Comparison of ENCODE assay signal across 15 mouse cellular contexts in the genomic region with DNA sequence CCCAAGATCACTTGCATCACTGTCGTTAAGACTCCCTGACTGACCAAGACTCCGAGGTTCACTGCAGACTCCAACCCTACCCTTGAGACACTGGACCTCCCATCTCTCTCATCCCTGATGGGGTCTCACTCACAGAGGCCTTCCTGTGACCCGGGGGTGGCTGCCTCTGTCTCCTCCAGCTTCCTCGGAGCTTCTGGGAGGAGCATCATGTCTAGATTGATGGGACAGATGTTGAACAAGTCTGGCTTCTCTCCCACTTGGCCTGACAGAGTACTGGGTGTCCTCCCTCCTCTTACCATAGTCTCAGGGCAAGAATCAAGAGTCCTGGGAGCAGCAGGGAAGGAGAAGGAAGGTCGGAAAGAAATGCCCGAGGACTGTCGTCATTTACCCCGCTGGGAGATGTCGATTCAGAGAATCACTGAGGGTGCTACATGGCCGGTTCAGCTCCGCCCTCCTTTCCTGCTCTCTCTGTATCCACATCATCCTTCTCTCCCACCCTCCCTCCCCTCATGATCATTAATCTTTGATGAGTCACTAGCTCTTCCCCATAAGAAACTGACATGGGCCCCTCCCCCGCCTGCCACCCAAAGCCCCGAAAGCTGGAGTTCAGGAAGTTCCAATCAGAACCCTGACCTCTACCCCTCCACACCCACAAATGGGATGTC. TPM values are rescaled to one million over a fixed set of nuclear protein-coding genes. Genes with fewer than 3 reads are reported as not detected.
A peak's percentile ranks its signal among the peaks of the same experiment; 100 is the strongest.
DNase-seq lines count a peak whose midpoint lies in the region; ATAC-seq and TF ChIP-seq lines count a peak whose summit lies in the region.
"Had no signal": no experiment of that assay in that cellular context is flagged by ENCODE, and none has a peak within 500 bp of the region (broad histone marks: within the 10 kb centered on the region; RNA-seq: fewer than 3 reads in every experiment).

No protein-coding gene starts in this region.

- ATAC-seq in lung, embryonic 14.5 days (ENCODE audit: insufficient read depth): peak; percentile 32; the same call in 1 of the 2 replicates
- ATAC-seq: liver, postnatal 0 days had no signal

- DNase-seq in gastrocnemius, adult 2 months: no peak
- no peak for DNase-seq in gastrocnemius, postnatal 36 days
- DNase-seq in lung, embryonic 14.5 days: peak; percentile 67
- no peak for DNase-seq in lung, adult 2 months
- DNase-seq in limb, embryonic 10.5 days (ENCODE audit: low spot score): no peak
- DNase-seq in adipocyte (ENCODE audit: low spot score): no peak
- DNase-seq in layer of hippocampus, adult 9-11 months: no peak
- DNase-seq: cerebellum, postnatal 14 days; liver, postnatal 0 days; right cerebral cortex, postnatal 25 days had no signal

- WGBS in lung, embryonic 14.5 days: 31% methylated on average over 13 of the region's 13 CpGs
- 43% methylated on average over 13 of the region's 13 CpGs for WGBS in lung, adult 2 months
- WGBS in limb, embryonic 10.5 days: 35% methylated on average over 13 of the region's 13 CpGs

- no peak for TF ChIP-seq CTCF in gastrocnemius, adult 2 months (IDR thresholded peaks at IDR 0.05)
- TF ChIP-seq CTCF in lung, embryonic 14.5 days (IDR thresholded peaks at IDR 0.05; ENCODE audit: low read depth): no peak
- no peak for TF ChIP-seq CTCF in lung, adult 2 months (IDR thresholded peaks at IDR 0.05; ENCODE audit: insufficient read depth, low read length)

- no peaks in the 10 kb centered on the region for H3K36me3 ChIP-seq in lung, embryonic 14.5 days (ENCODE audit: insufficient read depth)
- no peaks in the 10 kb centered on the region for H3K36me3 ChIP-seq in limb, embryonic 10.5 days
- no peaks in the 10 kb centered on the region for H3K36me3 ChIP-seq in myocyte (ENCODE audit: control insufficient read depth, insufficient read depth)
- H3K36me3 ChIP-seq: embryonic facial prominence, embryonic 13.5 days had no signal

- TF ChIP-seq POLR2A in lung, adult 2 months (IDR thresholded peaks at IDR 0.05; ENCODE audit: borderline replicate concordance, extremely low read depth, low read depth, low read length): no peak
- TF ChIP-seq POLR2A in myocyte (IDR thresholded peaks at IDR 0.05; ENCODE audit: insufficient read length, low read depth): no peak

- no peaks in the 10 kb centered on the region for H3K27me3 ChIP-seq in lung, embryonic 14.5 days (ENCODE audit: insufficient read depth, low read length)
- H3K27me3 ChIP-seq in limb, embryonic 10.5 days (ENCODE audit: low read depth, poor library complexity, severe bottlenecking): no peaks in the 10 kb centered on the region
- H3K27me3 ChIP-seq in myocyte (ENCODE audit: control insufficient read depth, insufficient read depth, insufficient read length): no peaks in the 10 kb centered on the region
- H3K27me3 ChIP-seq: embryonic facial prominence, embryonic 13.5 days had no signal

- no peak overlapping the region for H3ac ChIP-seq in myocyte (ENCODE audit: control insufficient read depth, insufficient read length)

- no peaks in the 10 kb centered on the region for H3K9me3 ChIP-seq in lung, embryonic 14.5 days (ENCODE audit: low read depth, low read length)
- no peaks in the 10 kb centered on the region for H3K9me3 ChIP-seq in limb, embryonic 10.5 days (replicated peaks)
- H3K9me3 ChIP-seq: embryonic facial prominence, embryonic 13.5 days had no signal

- H3K4me2 ChIP-seq in lung, embryonic 14.5 days: no peak overlapping the region
- peak overlapping the region; percentile 23 for H3K4me2 ChIP-seq in myocyte (ENCODE audit: low read depth)
- H3K4me2 ChIP-seq: embryonic facial prominence, embryonic 13.5 days had no signal

- H3K9ac ChIP-seq in lung, embryonic 14.5 days: no peak overlapping the region
- H3K9ac ChIP-seq: embryonic facial prominence, embryonic 13.5 days; liver, postnatal 0 days had no signal

- intact Hi-C loops in gastrocnemius, adult 2 months (cut with DNase I): no loop called here
- intact Hi-C loops in gastrocnemius, postnatal 36 days (cut with DNase I): no loop called here

- peak overlapping the region; percentile 40 for H3K27ac ChIP-seq in gastrocnemius, adult 2 months
- H3K27ac ChIP-seq in lung, embryonic 14.5 days (ENCODE audit: low read depth): peak overlapping the region; percentile 34
- H3K27ac ChIP-seq in limb, embryonic 10.5 days: peak overlapping the region; percentile 50; the same call in 1 of the 2 replicates
- H3K27ac ChIP-seq: embryonic facial prominence, embryonic 13.5 days; heart, adult 2 months had no signal

- peaks cover 17% of the 10 kb centered on the region for H3K4me1 ChIP-seq in lung, embryonic 14.5 days (ENCODE audit: insufficient read depth)
- H3K4me1 ChIP-seq in lung, adult 2 months (ENCODE audit: control insufficient read depth, insufficient read depth, low read length): no peaks in the 10 kb centered on the region
- peaks cover 25% of the 10 kb centered on the region for H3K4me1 ChIP-seq in limb, embryonic 10.5 days

- no peaks in the 10 kb centered on the region for H3K79me2 ChIP-seq in myocyte (ENCODE audit: control insufficient read depth, insufficient read depth)

- no peak overlapping the region for H3K4me3 ChIP-seq in gastrocnemius, adult 2 months
- no peak overlapping the region for H3K4me3 ChIP-seq in lung, embryonic 14.5 days (ENCODE audit: low read depth, low read length)
- no peak overlapping the region for H3K4me3 ChIP-seq in lung, adult 2 months (replicated peaks; ENCODE audit: extremely low read depth, low read depth, low read length)
- no peak overlapping the region for H3K4me3 ChIP-seq in limb, embryonic 10.5 days
- H3K4me3 ChIP-seq in myocyte: no peak overlapping the region
- H3K4me3 ChIP-seq: embryonic facial prominence, embryonic 13.5 days; heart, adult 2 months had no signal

TF ChIP-seq in myocyte, 11 proteins besides CTCF, POLR2A, EP300 and RAD21:
- TF ChIP-seq MAX (IDR thresholded peaks at IDR 0.05; ENCODE audit: low read depth): no peak
- TF ChIP-seq MYOD1 (IDR thresholded peaks at IDR 0.05; ENCODE audit: control insufficient read depth in 1 of 3, insufficient read length in 2 of 3, low read depth in 2 of 3): no peak
- no peak for TF ChIP-seq POLR2AphosphoS2 (IDR thresholded peaks at IDR 0.05; ENCODE audit: insufficient read length, low read depth)
- TF ChIP-seq USF1 (IDR thresholded peaks at IDR 0.05; ENCODE audit: low read depth): no peak
- no peak for TF ChIP-seq MYOG (IDR thresholded peaks at IDR 0.05; ENCODE audit: control insufficient read depth in 1 of 3, insufficient read depth in 1 of 3, insufficient read length in 2 of 3, low read depth in 2 of 3)
- no peak for TF ChIP-seq E2F4 (IDR thresholded peaks at IDR 0.05; ENCODE audit: insufficient read depth)
- TF ChIP-seq CEBPB (IDR thresholded peaks at IDR 0.05; ENCODE audit: insufficient read depth, poor library complexity, severe bottlenecking): no peak
- TF ChIP-seq TCF12 (IDR thresholded peaks at IDR 0.05; ENCODE audit: insufficient read depth, poor library complexity, severe bottlenecking): no peak
- no peak for TF ChIP-seq SRF (IDR thresholded peaks at IDR 0.05; ENCODE audit: control insufficient read depth, insufficient read length, low read depth)
- TF ChIP-seq TCF3 (IDR thresholded peaks at IDR 0.05; ENCODE audit: insufficient read length, low read depth): no peak
- TF ChIP-seq REST (IDR thresholded peaks at IDR 0.05; ENCODE audit: insufficient read depth, insufficient read length): no peak

RNA-seq across cellular contexts. Expression of a gene that starts 22.9 kb away (rescaled TPM):
- total RNA-seq in gastrocnemius, adult 2 months (2021): under 1 TPM; 0.61 to 0.66 TPM
- 1 to 10 TPM; 1.0 to 1.2 TPM for total RNA-seq in gastrocnemius, postnatal 36 days (2021)
- 84.8 and 86.2 TPM in 2 replicates for polyA plus RNA-seq in lung, embryonic 14.5 days (2014; fragmentation: Nextera tagmentation; extraction: Ambion mirVana)
- 9.8 and 10.3 TPM in 2 replicates for polyA plus RNA-seq in lung, adult 2 months (2012; rRNA removed)
- 98.1 and 103 TPM in 2 replicates for polyA plus RNA-seq in limb, embryonic 10.5 days (2016; fragmentation: Nextera tagmentation; extraction: Ambion mirVana)
- 4.6 TPM for polyA plus RNA-seq in myocyte (2012; fragmentation: generic; extraction: Trizol)

RNA-seq across cellular contexts. Expression of a gene that starts 33.7 kb away (rescaled TPM):
- total RNA-seq in gastrocnemius, adult 2 months (2021): under 1 TPM in 1 of 2 experiments, not detected in 1; 0.84 TPM
- total RNA-seq in gastrocnemius, postnatal 36 days (2021): 1 to 10 TPM in 1 of 2 experiments, under 1 TPM in 1; 0.43 to 1.5 TPM
- polyA plus RNA-seq in lung, embryonic 14.5 days (2014; fragmentation: Nextera tagmentation; extraction: Ambion mirVana): 0.43 and 0.91 TPM in 2 replicates
- 21.4 and 26.7 TPM in 2 replicates for polyA plus RNA-seq in lung, adult 2 months (2012; rRNA removed)
- polyA plus RNA-seq in limb, embryonic 10.5 days (2016; fragmentation: Nextera tagmentation; extraction: Ambion mirVana): 1.1 and 3.7 TPM in 2 replicates
- not detected for polyA plus RNA-seq in myocyte (2012; fragmentation: generic; extraction: Trizol)
- polyA plus RNA-seq: C2C12; embryonic facial prominence, embryonic 13.5 days; kidney, embryonic 14.5 days had no signal
